Mouse (Mus musculus): Measurements from ENCODE around the gene Dctpp1.

DNA sequence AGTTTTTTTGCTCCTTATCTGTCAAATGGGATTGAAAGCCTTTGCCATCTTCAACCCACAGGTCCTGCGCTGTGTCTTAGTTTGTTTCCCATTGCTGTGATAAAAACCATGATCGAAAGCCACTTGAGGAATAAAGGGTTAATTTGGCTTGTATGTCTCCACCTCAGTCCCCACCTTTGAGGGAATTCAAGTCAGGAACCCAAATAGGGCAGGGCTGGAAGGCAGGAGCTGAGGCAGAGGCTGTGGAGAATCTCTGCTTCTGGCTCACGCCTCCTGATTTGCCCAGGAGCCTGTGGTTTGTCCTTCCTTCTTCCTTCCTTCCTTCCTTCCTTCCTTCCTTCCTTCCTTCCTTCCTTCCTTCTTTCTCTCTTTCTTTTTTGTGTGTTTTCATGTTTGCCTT lies 37.4 kb downstream of the Dctpp1 start:
- TF ChIP-seq CTCF (IDR thresholded peaks at IDR 0.05; ENCODE audit: borderline replicate concordance, extremely low read depth, insufficient read depth, insufficient read length) (no peak), POLR2A (IDR thresholded peaks at IDR 0.05; ENCODE audit: borderline replicate concordance, extremely low read depth, insufficient read depth, insufficient read length, poor library complexity, severe bottlenecking) (no peak)

All from brain, embryonic 14.5 days (tissue).